Mouse (Mus musculus) cortical plate, adult 2 months (tissue): Measurements from ENCODE around the gene Ccnd3.

Source experiments
- CTCF ChIP-seq: fragments of 200-500 bp; IDR thresholded peaks from 2 replicates; pipeline ENCODE4 v1.5.1; 2011; ENCODE audit warnings: mild to moderate bottlenecking, control low read depth, low read length; ENCODE audit not compliant: insufficient read depth; ENCODE audit errors: extremely low read depth
- POLR2A ChIP-seq: fragments of 200-500 bp; IDR thresholded peaks from 2 replicates; pipeline ENCODE4 v1.6.1; 2011; ENCODE audit warnings: mild to moderate bottlenecking, low read length, control low read depth; ENCODE audit not compliant: insufficient read depth; ENCODE audit errors: extremely low read depth

GRCm38 (mm10) chr17:47574028-47574427 lies 69.2 kb downstream of the Ccnd3 start:
- TF ChIP-seq POLR2A (no peak), CTCF (no peak)
